Mouse (Mus musculus): ENCODE data around the gene Camta1.

The Camta1 gene

DNA sequence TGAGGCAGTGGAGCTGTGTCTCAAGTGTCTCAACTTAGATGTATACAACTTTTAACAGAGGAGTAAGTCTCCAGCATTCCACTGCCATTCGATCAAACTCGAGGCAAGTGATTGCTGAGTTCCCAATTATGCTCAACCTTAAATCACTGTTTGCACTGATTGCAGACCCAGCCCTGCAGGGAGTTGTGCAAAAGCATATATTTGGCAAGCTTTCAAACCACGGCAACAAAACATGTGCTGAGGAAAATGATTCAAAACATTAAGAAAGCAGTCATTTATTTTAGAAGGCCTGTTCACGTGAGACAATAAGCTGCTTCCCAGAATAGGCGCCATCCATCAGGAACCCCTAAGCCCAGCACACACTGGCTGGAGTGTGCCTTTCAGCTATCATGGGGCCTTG lies 91.0 kb downstream of the Camta1 start:
- TF ChIP-seq POU5F1 (IDR thresholded peaks at IDR 0.05; ENCODE audit: borderline replicate concordance, low read length): no peak
- no peak for TF ChIP-seq CTCF (conservative IDR thresholded peaks at IDR 0.05; ENCODE audit: low read length)
- no peak for TF ChIP-seq NANOG (IDR thresholded peaks at IDR 0.05; ENCODE audit: borderline replicate concordance, low read length)
- Histone ChIP-seq H3K9me3 (ENCODE audit: low read length) (no peaks in the 10 kb centered on the region), H3K36me3 (ENCODE audit: insufficient read depth, low read length) (0 out of 2 replicates have a peak, but pooled peaks cover 10% of the 10 kb centered on the region), H3K4me1 (replicated peaks; ENCODE audit: low read depth, low read length) (0 out of 2 replicates have a peak, but pooled peaks cover 4% of the 10 kb centered on the region), H3K27me3 (ENCODE audit: insufficient read depth, low read length) (no peaks in the 10 kb centered on the region), H3K4me3 (replicated peaks; ENCODE audit: low read length) (no peak overlapping the region)

DNA sequence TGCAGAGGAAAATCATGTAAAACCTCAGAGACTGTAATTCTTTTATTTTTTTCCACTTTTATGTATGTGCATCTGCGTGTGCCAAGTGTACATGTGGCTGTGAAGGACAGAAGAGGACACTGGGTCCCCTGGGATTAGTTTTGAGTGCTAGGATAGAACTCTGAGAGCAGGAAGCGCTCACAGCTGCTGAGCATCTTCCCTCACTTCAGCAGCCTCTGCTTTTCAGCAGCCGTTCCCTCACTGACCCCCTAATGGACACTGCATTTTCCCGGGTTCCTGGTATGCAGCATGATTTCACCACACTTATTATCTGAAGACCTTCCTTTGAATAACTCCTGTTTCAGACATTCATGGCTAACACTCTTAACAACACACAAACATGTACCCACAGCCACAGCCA lies 93.9 kb downstream of the Camta1 start:
- H3K4me3 ChIP-seq (replicated peaks; ENCODE audit: low read length): no peak overlapping the region
- H3K9me3 ChIP-seq (ENCODE audit: low read length): no peaks in the 10 kb centered on the region
- 0 out of 2 replicates have a peak, but pooled peaks cover 3% of the 10 kb centered on the region for H3K36me3 ChIP-seq (ENCODE audit: insufficient read depth, low read length)
- 0 out of 2 replicates have a peak, but pooled peaks cover 6% of the 10 kb centered on the region for H3K4me1 ChIP-seq (replicated peaks; ENCODE audit: low read depth, low read length)
- H3K27me3 ChIP-seq (ENCODE audit: insufficient read depth, low read length): no peaks in the 10 kb centered on the region
- TF ChIP-seq NANOG (IDR thresholded peaks at IDR 0.05; ENCODE audit: borderline replicate concordance, low read length) (no peak), POU5F1 (IDR thresholded peaks at IDR 0.05; ENCODE audit: borderline replicate concordance, low read length) (no peak), CTCF (conservative IDR thresholded peaks at IDR 0.05; ENCODE audit: low read length) (no peak)

DNA sequence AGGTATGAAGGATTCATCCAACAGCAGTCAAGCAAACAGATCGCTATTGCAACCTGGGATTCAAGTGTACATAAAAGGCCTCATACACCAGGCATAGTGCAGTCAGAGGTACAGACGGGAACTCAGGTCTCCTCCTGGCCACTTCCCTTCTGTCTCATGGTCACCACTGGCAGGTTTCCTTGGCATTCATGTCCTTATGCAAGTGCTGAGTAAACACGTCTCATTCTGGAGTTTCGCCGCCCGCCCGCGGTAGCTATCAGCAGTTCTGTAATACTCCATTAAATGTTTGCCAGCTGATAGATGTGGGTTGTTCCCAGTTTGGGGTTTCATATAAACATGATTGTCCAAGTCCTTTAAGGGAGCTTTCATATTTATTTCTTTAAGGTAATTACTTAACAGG lies 94.3 kb downstream of the Camta1 start:
- H3K9me3 ChIP-seq (ENCODE audit: low read length): no peaks in the 10 kb centered on the region
- no peak overlapping the region for H3K4me3 ChIP-seq (replicated peaks; ENCODE audit: low read length)
- no peaks in the 10 kb centered on the region for H3K27me3 ChIP-seq (ENCODE audit: insufficient read depth, low read length)
- TF ChIP-seq NANOG (IDR thresholded peaks at IDR 0.05; ENCODE audit: borderline replicate concordance, low read length) (no peak), CTCF (conservative IDR thresholded peaks at IDR 0.05; ENCODE audit: low read length) (no peak), POU5F1 (IDR thresholded peaks at IDR 0.05; ENCODE audit: borderline replicate concordance, low read length) (no peak)
- H3K4me1 ChIP-seq (replicated peaks; ENCODE audit: low read depth, low read length): 0 out of 2 replicates have a peak, but pooled peaks cover 6% of the 10 kb centered on the region
- H3K36me3 ChIP-seq (ENCODE audit: insufficient read depth, low read length): 0 out of 2 replicates have a peak, but pooled peaks cover 3% of the 10 kb centered on the region

GRCm38 (mm10) chr4:151765376-151765775 lies 96.3 kb downstream of the Camta1 start:
- TF ChIP-seq NANOG (IDR thresholded peaks at IDR 0.05; ENCODE audit: borderline replicate concordance, low read length): no peak
- TF ChIP-seq POU5F1 (IDR thresholded peaks at IDR 0.05; ENCODE audit: borderline replicate concordance, low read length): no peak
- no peak for TF ChIP-seq CTCF (conservative IDR thresholded peaks at IDR 0.05; ENCODE audit: low read length)
- H3K4me3 ChIP-seq (replicated peaks; ENCODE audit: low read length): no peak overlapping the region
- no peaks in the 10 kb centered on the region for H3K27me3 ChIP-seq (ENCODE audit: insufficient read depth, low read length)

GRCm38 (mm10) chr4:151763928-151764327 lies 97.7 kb downstream of the Camta1 start:
- Histone ChIP-seq H3K9me3 (ENCODE audit: low read length) (no peaks in the 10 kb centered on the region), H3K36me3 (ENCODE audit: insufficient read depth, low read length) (0 out of 2 replicates have a peak, but pooled peaks cover 2% of the 10 kb centered on the region), H3K4me1 (replicated peaks; ENCODE audit: low read depth, low read length) (peaks cover 4% of the 10 kb centered on the region; the same call in 1 of the 2 replicates), H3K27me3 (ENCODE audit: insufficient read depth, low read length) (no peaks in the 10 kb centered on the region), H3K4me3 (replicated peaks; ENCODE audit: low read length) (no peak overlapping the region)
- TF ChIP-seq POU5F1 (IDR thresholded peaks at IDR 0.05; ENCODE audit: borderline replicate concordance, low read length): no peak
- no peak for TF ChIP-seq NANOG (IDR thresholded peaks at IDR 0.05; ENCODE audit: borderline replicate concordance, low read length)
- TF ChIP-seq CTCF (conservative IDR thresholded peaks at IDR 0.05; ENCODE audit: low read length): no peak

More at GRCm38 (mm10) chr4:151765376-151765775, 96.3 kb downstream of the Camta1 start:
- Histone ChIP-seq H3K4me1 (replicated peaks; ENCODE audit: low read depth, low read length) (0 out of 2 replicates have a peak, but pooled peaks cover 6% of the 10 kb centered on the region), H3K36me3 (ENCODE audit: insufficient read depth, low read length) (0 out of 2 replicates have a peak, but pooled peaks cover 6% of the 10 kb centered on the region), H3K9me3 (ENCODE audit: low read length) (no peaks in the 10 kb centered on the region)

DNA sequence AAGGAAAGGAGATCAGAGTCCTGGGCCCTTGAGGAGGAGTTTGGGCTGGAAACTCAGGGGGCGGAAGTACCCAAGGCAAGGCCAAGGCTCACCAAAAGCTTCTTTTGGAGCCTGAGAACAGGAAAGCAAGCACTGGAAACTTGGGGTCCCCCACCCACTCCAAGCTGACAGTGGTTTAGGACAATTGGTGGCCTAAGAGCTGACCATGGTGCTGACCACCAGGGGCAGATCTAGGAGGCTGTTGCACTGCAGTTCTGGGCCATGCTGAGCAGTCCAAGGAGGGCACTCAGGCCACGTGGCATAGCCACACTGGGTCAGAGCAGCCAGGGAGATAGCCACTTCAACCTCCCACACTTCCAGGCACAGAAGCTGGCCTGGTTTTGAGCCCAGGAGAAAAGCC lies 102.6 kb downstream of the Camta1 start:
- no peaks in the 10 kb centered on the region for H3K27me3 ChIP-seq (ENCODE audit: insufficient read depth, low read length)
- peaks cover 34% of the 10 kb centered on the region for H3K4me1 ChIP-seq (replicated peaks; ENCODE audit: low read depth, low read length)
- H3K36me3 ChIP-seq (ENCODE audit: insufficient read depth, low read length): 0 out of 2 replicates have a peak, but pooled peaks cover 2% of the 10 kb centered on the region
- no peak for TF ChIP-seq POU5F1 (IDR thresholded peaks at IDR 0.05; ENCODE audit: borderline replicate concordance, low read length)
- no peak for TF ChIP-seq NANOG (IDR thresholded peaks at IDR 0.05; ENCODE audit: borderline replicate concordance, low read length)
- no peak for TF ChIP-seq CTCF (conservative IDR thresholded peaks at IDR 0.05; ENCODE audit: low read length)
- no peaks in the 10 kb centered on the region for H3K9me3 ChIP-seq (ENCODE audit: low read length)
- no peak overlapping the region for H3K4me3 ChIP-seq (replicated peaks; ENCODE audit: low read length)

DNA sequence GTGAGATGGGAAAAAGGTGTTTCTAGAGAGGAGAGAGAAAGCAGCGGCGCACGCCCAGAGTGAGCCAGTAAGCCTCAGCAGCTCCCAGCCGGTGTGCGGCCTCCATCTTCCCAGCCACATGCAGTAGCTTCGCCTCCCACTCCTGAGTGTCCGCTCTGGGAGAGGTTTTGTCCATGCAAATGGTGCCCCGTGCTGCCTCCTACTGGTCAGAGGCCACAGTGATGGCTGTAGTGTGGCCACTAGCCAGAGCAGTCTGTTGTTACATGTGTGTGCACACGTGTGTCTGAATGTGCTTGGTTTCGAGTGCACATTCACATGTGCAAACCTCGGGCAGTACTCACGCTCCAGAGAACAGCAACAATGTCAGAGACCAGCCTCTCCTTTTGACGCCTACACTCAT lies 103.3 kb downstream of the Camta1 start:
- TF ChIP-seq POU5F1 (IDR thresholded peaks at IDR 0.05; ENCODE audit: borderline replicate concordance, low read length): no peak
- peak; percentile 37 for TF ChIP-seq CTCF (conservative IDR thresholded peaks at IDR 0.05; ENCODE audit: low read length)
- Histone ChIP-seq H3K36me3 (ENCODE audit: insufficient read depth, low read length) (0 out of 2 replicates have a peak, but pooled peaks cover 2% of the 10 kb centered on the region), H3K27me3 (ENCODE audit: insufficient read depth, low read length) (no peaks in the 10 kb centered on the region), H3K4me3 (replicated peaks; ENCODE audit: low read length) (no peak overlapping the region), H3K4me1 (replicated peaks; ENCODE audit: low read depth, low read length) (peaks cover 39% of the 10 kb centered on the region), H3K9me3 (ENCODE audit: low read length) (no peaks in the 10 kb centered on the region)

DNA sequence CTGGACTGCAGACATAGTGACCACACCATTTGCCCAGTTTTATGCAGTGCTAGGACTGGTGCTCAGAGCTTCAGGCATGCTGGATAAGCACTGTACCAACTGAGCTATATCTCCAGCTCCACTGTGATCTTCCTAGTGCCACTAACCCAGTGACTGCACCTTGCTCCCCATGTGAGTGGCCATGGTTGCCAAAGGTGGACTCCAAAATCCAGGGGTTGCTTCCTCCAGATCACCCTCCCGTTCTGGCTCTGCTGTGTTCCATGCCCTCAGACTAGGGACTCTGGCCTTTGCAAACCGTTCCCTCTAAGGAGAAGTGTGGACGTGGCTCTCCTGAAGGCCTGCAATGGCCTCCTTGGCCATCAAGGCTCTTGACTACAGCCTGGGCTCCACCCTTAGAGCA lies 104.4 kb downstream of the Camta1 start:
- TF ChIP-seq CTCF (conservative IDR thresholded peaks at IDR 0.05; ENCODE audit: low read length) (no peak), POU5F1 (IDR thresholded peaks at IDR 0.05; ENCODE audit: borderline replicate concordance, low read length) (no peak), NANOG (IDR thresholded peaks at IDR 0.05; ENCODE audit: borderline replicate concordance, low read length) (no peak)
- H3K4me3 ChIP-seq (replicated peaks; ENCODE audit: low read length): no peak overlapping the region
- H3K36me3 ChIP-seq (ENCODE audit: insufficient read depth, low read length): 0 out of 2 replicates have a peak, but pooled peaks cover 2% of the 10 kb centered on the region
- no peaks in the 10 kb centered on the region for H3K27me3 ChIP-seq (ENCODE audit: insufficient read depth, low read length)
- H3K4me1 ChIP-seq (replicated peaks; ENCODE audit: low read depth, low read length): peaks cover 48% of the 10 kb centered on the region
- no peaks in the 10 kb centered on the region for H3K9me3 ChIP-seq (ENCODE audit: low read length)

- Histone ChIP-seq H3K9me3 (ENCODE audit: low read length) (no peaks in the 10 kb centered on the region), H3K4me1 (replicated peaks; ENCODE audit: low read depth, low read length) (peaks cover 48% of the 10 kb centered on the region), H3K4me3 (replicated peaks; ENCODE audit: low read length) (no peak overlapping the region; the same call in 1 of the 2 replicates), H3K36me3 (ENCODE audit: insufficient read depth, low read length) (no peaks in the 10 kb centered on the region), H3K27me3 (ENCODE audit: insufficient read depth, low read length) (no peaks in the 10 kb centered on the region)
- no peak for TF ChIP-seq CTCF (conservative IDR thresholded peaks at IDR 0.05; ENCODE audit: low read length)
- TF ChIP-seq NANOG (IDR thresholded peaks at IDR 0.05; ENCODE audit: borderline replicate concordance, low read length): no peak
- TF ChIP-seq POU5F1 (IDR thresholded peaks at IDR 0.05; ENCODE audit: borderline replicate concordance, low read length): no peak
Measured at GRCm38 (mm10) chr4:151756400-151756799, 105.3 kb downstream of the Camta1 start.
